Mouse (Mus musculus): ENCODE data around the gene St6galnac6. TPM values are rescaled to one million over a fixed set of nuclear protein-coding genes. Genes with fewer than 3 reads are reported as not detected.

The St6galnac6 gene
- polyA plus RNA-seq, 1 experiment from 2014 or later, result 13.4 TPM

DNA sequence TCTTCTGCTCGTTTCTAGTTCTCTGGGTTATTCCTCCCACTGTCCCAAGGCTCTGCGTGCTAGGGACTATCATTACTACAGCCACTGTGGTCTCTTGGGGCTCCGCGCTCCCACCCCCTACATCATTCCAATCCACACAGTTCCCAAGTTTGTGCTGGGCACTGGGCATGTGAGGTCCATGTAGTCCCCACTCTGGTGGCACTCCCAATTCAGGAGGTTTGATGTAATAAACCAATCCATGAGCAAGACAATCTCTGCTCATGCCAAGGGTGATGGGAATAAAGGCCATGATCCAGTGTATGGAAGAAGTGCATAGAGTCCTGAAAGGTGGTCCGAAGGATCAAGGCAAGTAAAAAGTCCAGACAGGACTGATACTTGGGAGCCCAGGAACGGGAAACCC lies 25.0 kb upstream of the St6galnac6 start, which contains the start of gene Pip5kl1:
TSS of gene Pip5kl1 (plus strand) at position 301 of the 400 bp plus-strand sequence.
- Histone ChIP-seq H3K36me3 (ENCODE audit: insufficient read depth, low read length) (no peaks in the 10 kb centered on the region), H3K27ac (ENCODE audit: low read length) (no peak within 1 kb of the TSS), H3K4me3 (ENCODE audit: low read depth, low read length) (no peak within 1 kb of the TSS), H3K9me3 (ENCODE audit: low read length) (no peaks in the 10 kb centered on the region), H3K4me1 (ENCODE audit: insufficient read depth, low read depth, low read length) (peaks cover 3% of the 10 kb centered on the region; the same call in 1 of the 2 replicates), H3K9ac (replicated peaks; ENCODE audit: low read depth) (no peak within 1 kb of the TSS), H3K4me2 (replicated peaks; ENCODE audit: low read depth, low read length) (peak within 1 kb of the TSS; percentile 27), H3K27me3 (replicated peaks; ENCODE audit: insufficient read depth, low read length) (0 out of 2 replicates have a peak, but pooled peaks cover 5% of the 10 kb centered on the region)
- no peak for DNase-seq (ENCODE audit: low spot score)
- no peak for TF ChIP-seq CTCF (IDR thresholded peaks at IDR 0.05)
- no peak for TF ChIP-seq EP300 (IDR thresholded peaks at IDR 0.05)
- ATAC-seq, result no peak
- whole genome bisulfite sequencing, result 73% methylated on average over 6 of the region's 6 CpGs

DNA sequence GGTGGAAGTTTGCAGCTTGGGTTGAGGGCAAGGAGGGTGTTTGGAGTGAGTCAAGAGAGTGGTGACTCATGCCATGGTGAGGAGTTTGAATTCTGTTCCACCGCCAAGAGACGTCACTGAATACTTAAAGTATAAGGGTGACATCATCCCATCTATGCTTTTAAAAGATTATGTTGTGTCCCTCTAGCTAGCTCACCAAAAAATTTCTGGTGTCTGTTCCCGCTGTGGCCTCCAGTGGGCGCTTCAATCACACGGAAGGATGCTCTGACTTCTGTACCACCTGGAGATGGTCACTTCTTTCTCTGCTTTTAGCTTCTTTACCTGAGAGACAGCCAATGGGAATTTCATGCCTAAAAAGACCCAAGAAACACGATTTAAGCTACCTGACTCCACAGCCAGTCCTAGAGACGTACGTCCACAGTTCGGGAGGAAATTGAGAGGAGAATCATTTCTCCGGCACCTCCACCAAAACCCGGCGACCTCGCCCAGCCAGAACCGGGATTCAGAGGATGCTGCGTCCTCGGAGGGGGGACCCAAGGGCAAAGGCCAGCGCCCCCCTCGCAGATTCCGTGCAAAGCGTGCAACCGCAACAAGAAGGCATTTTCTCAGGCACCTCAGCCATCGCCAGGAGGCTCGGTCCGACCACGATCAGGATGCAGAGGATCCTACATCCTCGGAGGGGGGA lies 24.5 kb upstream of the St6galnac6 start:
- Histone ChIP-seq H3K9me3 (ENCODE audit: low read length) (no peaks in the 10 kb centered on the region), H3K4me2 (replicated peaks; ENCODE audit: low read depth, low read length) (peak overlapping the region; percentile 27), H3K27me3 (replicated peaks; ENCODE audit: insufficient read depth, low read length) (peaks cover 8% of the 10 kb centered on the region; the same call in 1 of the 2 replicates), H3K9ac (replicated peaks; ENCODE audit: low read depth) (no peak overlapping the region), H3K36me3 (ENCODE audit: insufficient read depth, low read length) (no peaks in the 10 kb centered on the region), H3K27ac (ENCODE audit: low read length) (no peak overlapping the region), H3K4me3 (ENCODE audit: low read depth, low read length) (no peak overlapping the region), H3K4me1 (ENCODE audit: insufficient read depth, low read depth, low read length) (peaks cover 3% of the 10 kb centered on the region; the same call in 1 of the 2 replicates)
- WGBS, result 3% methylated on average over 26 of the region's 26 CpGs
- TF ChIP-seq EP300 (IDR thresholded peaks at IDR 0.05) (no peak), CTCF (IDR thresholded peaks at IDR 0.05) (peak; percentile 79)
- peak; percentile 73 for DNase-seq (ENCODE audit: low spot score)
- ATAC-seq, result peak; percentile 15; the same call in 1 of the 2 replicates

DNA sequence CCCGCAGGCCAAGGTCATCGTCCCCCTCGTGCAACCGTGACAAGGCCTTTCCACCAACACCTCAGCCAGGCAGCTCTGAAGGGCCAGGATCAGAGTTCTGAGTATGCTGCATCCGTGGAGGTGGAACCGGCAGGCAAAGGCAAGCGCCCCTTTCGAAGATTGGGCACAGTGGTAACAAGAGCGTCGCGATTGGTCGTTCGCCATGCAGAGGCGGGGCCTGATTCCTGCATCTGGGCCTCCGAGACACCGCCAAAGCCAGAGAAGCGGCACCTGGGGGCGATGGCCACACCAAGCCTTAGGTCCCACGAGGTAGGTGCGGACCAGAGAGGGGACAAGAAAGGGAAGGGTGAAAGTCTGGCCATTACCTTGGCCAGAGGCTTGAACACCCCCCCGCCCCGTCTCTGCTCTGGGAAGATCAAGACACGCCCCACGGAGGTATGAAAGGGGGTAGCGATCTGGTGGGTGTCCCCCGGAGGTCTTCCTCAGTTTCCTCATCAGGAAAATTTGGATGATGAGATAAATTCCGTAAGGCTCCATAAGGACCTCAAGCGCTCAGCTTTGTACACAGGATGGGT lies 23.8 kb upstream of the St6galnac6 start, which contains the start of gene 9430097D07Rik:
TSS of gene 9430097D07Rik (minus strand) at position 99 of the 575 bp plus-strand sequence.
- Histone ChIP-seq H3K4me1 (ENCODE audit: insufficient read depth, low read depth, low read length) (peaks cover 3% of the 10 kb centered on the region; the same call in 1 of the 2 replicates), H3K4me3 (ENCODE audit: low read depth, low read length) (no peak within 1 kb of the TSS), H3K36me3 (ENCODE audit: insufficient read depth, low read length) (no peaks in the 10 kb centered on the region), H3K4me2 (replicated peaks; ENCODE audit: low read depth, low read length) (peak within 1 kb of the TSS; percentile 27), H3K9me3 (ENCODE audit: low read length) (no peaks in the 10 kb centered on the region), H3K27ac (ENCODE audit: low read length) (no peak within 1 kb of the TSS), H3K9ac (replicated peaks; ENCODE audit: low read depth) (no peak within 1 kb of the TSS), H3K27me3 (replicated peaks; ENCODE audit: insufficient read depth, low read length) (peaks cover 10% of the 10 kb centered on the region; the same call in 1 of the 2 replicates)
- ATAC-seq, result no peak
- 11% methylated on average over 28 of the region's 28 CpGs for WGBS
- TF ChIP-seq EP300 (IDR thresholded peaks at IDR 0.05) (no peak), CTCF (IDR thresholded peaks at IDR 0.05) (no peak)
- no peak for DNase-seq (ENCODE audit: low spot score)

DNA sequence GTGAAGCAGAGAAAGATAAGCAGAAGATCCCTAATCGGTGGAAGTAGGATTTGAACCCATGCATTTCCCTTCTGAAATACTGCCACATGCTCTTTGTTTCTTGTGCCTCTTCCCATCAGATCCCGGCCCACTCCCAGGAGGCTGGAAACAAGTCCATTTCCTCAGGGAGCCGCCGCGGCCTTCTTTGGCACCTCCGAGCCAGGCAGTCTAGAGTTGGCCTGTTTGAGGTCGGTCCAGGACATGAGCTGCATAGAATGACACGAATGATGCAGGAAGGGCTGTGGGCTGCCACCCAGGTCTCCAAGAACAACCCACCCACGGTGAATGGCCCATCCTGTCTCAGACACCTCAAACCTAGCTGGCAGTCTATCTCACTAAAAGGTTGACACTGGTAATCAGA lies 23.0 kb upstream of the St6galnac6 start:
- H3K36me3 ChIP-seq (ENCODE audit: insufficient read depth, low read length), result no peaks in the 10 kb centered on the region
- no peak overlapping the region for H3K9ac ChIP-seq (replicated peaks; ENCODE audit: low read depth)
- peaks cover 10% of the 10 kb centered on the region; the same call in 1 of the 2 replicates for H3K27me3 ChIP-seq (replicated peaks; ENCODE audit: insufficient read depth, low read length)
- no peaks in the 10 kb centered on the region; the same call in 1 of the 2 replicates for H3K4me1 ChIP-seq (ENCODE audit: insufficient read depth, low read depth, low read length)
- no peak overlapping the region for H3K4me3 ChIP-seq (ENCODE audit: low read depth, low read length)
- no peaks in the 10 kb centered on the region for H3K9me3 ChIP-seq (ENCODE audit: low read length)
- no peak for ATAC-seq
- no peak for DNase-seq (ENCODE audit: low spot score)
- H3K4me2 ChIP-seq (replicated peaks; ENCODE audit: low read depth, low read length), result no peak overlapping the region
- TF ChIP-seq EP300 (IDR thresholded peaks at IDR 0.05), result no peak
- no peak for TF ChIP-seq CTCF (IDR thresholded peaks at IDR 0.05)
- H3K27ac ChIP-seq (ENCODE audit: low read length), result no peak overlapping the region
- 74% methylated on average over 9 of the region's 9 CpGs for WGBS

DNA sequence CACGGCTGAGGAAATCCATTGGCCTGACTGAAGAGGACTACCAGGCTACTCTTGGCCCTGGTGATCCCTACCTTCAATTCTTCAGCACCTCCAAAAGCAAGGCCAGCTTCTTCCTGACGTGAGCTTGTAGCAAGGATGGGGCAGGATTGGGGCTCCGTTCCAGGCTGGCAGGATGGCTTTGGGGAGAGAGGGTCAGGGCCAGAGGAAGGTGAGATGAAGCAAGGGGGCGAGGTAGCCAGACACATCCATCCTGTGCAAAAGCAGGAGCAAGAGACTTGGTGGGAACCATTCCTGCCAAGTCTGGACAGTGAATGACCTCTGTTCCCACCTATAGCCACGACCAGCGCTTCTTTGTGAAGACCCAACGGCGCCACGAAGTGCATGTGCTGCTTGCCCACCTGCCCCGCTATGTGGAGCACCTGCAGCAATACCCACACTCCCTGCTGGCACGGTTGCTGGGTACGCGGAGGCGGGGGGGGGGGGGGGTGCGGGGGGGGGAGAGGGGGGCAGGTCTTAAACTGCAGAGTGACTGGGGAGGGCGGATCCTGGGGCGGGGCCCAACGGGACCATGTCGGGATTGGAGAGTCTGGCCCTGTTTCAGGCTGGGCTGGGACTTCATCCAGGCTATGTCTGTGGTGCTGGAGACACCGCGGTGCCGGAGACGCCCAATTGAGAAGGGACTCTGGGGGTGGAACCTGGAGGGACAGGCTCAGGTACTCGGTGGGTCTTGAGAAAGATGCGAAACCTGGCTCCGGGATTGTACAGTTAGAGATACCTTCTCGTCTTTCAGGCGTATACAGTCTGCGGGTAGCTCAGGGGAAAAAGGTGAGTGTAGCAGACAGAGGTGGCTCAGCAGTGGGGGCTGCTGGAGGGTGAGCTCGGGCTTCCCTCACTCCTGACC lies 21.1 kb upstream of the St6galnac6 start:
- no peak overlapping the region for H3K4me3 ChIP-seq (ENCODE audit: low read depth, low read length)
- TF ChIP-seq CTCF (IDR thresholded peaks at IDR 0.05) (no peak), EP300 (IDR thresholded peaks at IDR 0.05) (no peak)
- no peaks in the 10 kb centered on the region for H3K9me3 ChIP-seq (ENCODE audit: low read length)
- ATAC-seq (peak; percentile 13; the same call in 1 of the 2 replicates), DNase-seq (ENCODE audit: low spot score) (no peak)
- H3K9ac ChIP-seq (replicated peaks; ENCODE audit: low read depth), result no peak overlapping the region
- H3K4me2 ChIP-seq (replicated peaks; ENCODE audit: low read depth, low read length), result no peak overlapping the region
- no peaks in the 10 kb centered on the region for H3K36me3 ChIP-seq (ENCODE audit: insufficient read depth, low read length)
- H3K27ac ChIP-seq (ENCODE audit: low read length), result no peak overlapping the region
- H3K27me3 ChIP-seq (replicated peaks; ENCODE audit: insufficient read depth, low read length), result peaks cover 10% of the 10 kb centered on the region; the same call in 1 of the 2 replicates
- WGBS, result 35% methylated on average over 25 of the region's 30 CpGs
- H3K4me1 ChIP-seq (ENCODE audit: insufficient read depth, low read depth, low read length), result no peaks in the 10 kb centered on the region

Data from lung, postnatal 0 days (tissue).